Mouse (Mus musculus): ENCODE measurements around the gene Atp2b2. TPM values are rescaled to one million over a fixed set of nuclear protein-coding genes. Genes with fewer than 3 reads are reported as not detected.

Gene Atp2b2
- total RNA-seq, 1 experiment from 2014 or later, result not detected

GRCm38 (mm10) chr6:113881561-113882243, 160.7 kb downstream of the Atp2b2 start:
- ATAC-seq (replicated peaks in 1 of 2; ENCODE audit: insufficient read depth in 1 of 2, low FRiP score in 2 of 2, low TSS enrichment in 1 of 2, low read depth in 1 of 2, poor library complexity in 2 of 2, severe bottlenecking in 2 of 2), result no peak

- no peak for ATAC-seq (replicated peaks in 1 of 2; ENCODE audit: insufficient read depth in 1 of 2, low FRiP score in 2 of 2, low TSS enrichment in 1 of 2, low read depth in 1 of 2, poor library complexity in 2 of 2, severe bottlenecking in 2 of 2)
Observed at GRCm38 (mm10) chr6:113879366-113879765, 163.0 kb downstream of the Atp2b2 start.

GRCm38 (mm10) chr6:113878510-113879128, 163.8 kb downstream of the Atp2b2 start:
- ATAC-seq (replicated peaks in 1 of 2; ENCODE audit: insufficient read depth in 1 of 2, low FRiP score in 2 of 2, low TSS enrichment in 1 of 2, low read depth in 1 of 2, poor library complexity in 2 of 2, severe bottlenecking in 2 of 2), result no peak

GRCm38 (mm10) chr6:113876585-113876984, 165.8 kb downstream of the Atp2b2 start:
- ATAC-seq (replicated peaks in 1 of 2; ENCODE audit: insufficient read depth in 1 of 2, low FRiP score in 2 of 2, low TSS enrichment in 1 of 2, low read depth in 1 of 2, poor library complexity in 2 of 2, severe bottlenecking in 2 of 2), result no peak

- no peak for ATAC-seq (replicated peaks in 1 of 2; ENCODE audit: insufficient read depth in 1 of 2, low FRiP score in 2 of 2, low TSS enrichment in 1 of 2, low read depth in 1 of 2, poor library complexity in 2 of 2, severe bottlenecking in 2 of 2)
Observed at GRCm38 (mm10) chr6:113875201-113875600, 167.2 kb downstream of the Atp2b2 start.

GRCm38 (mm10) chr6:113872654-113873053, 169.8 kb downstream of the Atp2b2 start:
- no peak for ATAC-seq (replicated peaks in 1 of 2; ENCODE audit: insufficient read depth in 1 of 2, low FRiP score in 2 of 2, low TSS enrichment in 1 of 2, low read depth in 1 of 2, poor library complexity in 2 of 2, severe bottlenecking in 2 of 2)

GRCm38 (mm10) chr6:113870775-113871174, 171.6 kb downstream of the Atp2b2 start:
- no peak for ATAC-seq (replicated peaks in 1 of 2; ENCODE audit: insufficient read depth in 1 of 2, low FRiP score in 2 of 2, low TSS enrichment in 1 of 2, low read depth in 1 of 2, poor library complexity in 2 of 2, severe bottlenecking in 2 of 2)

GRCm38 (mm10) chr6:113868552-113868951, 173.9 kb downstream of the Atp2b2 start:
- ATAC-seq (replicated peaks in 1 of 2; ENCODE audit: insufficient read depth in 1 of 2, low FRiP score in 2 of 2, low TSS enrichment in 1 of 2, low read depth in 1 of 2, poor library complexity in 2 of 2, severe bottlenecking in 2 of 2), result no peak

GRCm38 (mm10) chr6:113865699-113866098, 176.7 kb downstream of the Atp2b2 start:
- no peak for ATAC-seq (replicated peaks in 1 of 2; ENCODE audit: insufficient read depth in 1 of 2, low FRiP score in 2 of 2, low TSS enrichment in 1 of 2, low read depth in 1 of 2, poor library complexity in 2 of 2, severe bottlenecking in 2 of 2)

GRCm38 (mm10) chr6:113864812-113865211, 177.6 kb downstream of the Atp2b2 start:
- ATAC-seq (replicated peaks in 1 of 2; ENCODE audit: insufficient read depth in 1 of 2, low FRiP score in 2 of 2, low TSS enrichment in 1 of 2, low read depth in 1 of 2, poor library complexity in 2 of 2, severe bottlenecking in 2 of 2), result no peak

- no peak for ATAC-seq (replicated peaks in 1 of 2; ENCODE audit: insufficient read depth in 1 of 2, low FRiP score in 2 of 2, low TSS enrichment in 1 of 2, low read depth in 1 of 2, poor library complexity in 2 of 2, severe bottlenecking in 2 of 2)
Observed at GRCm38 (mm10) chr6:113862955-113863354, 179.5 kb downstream of the Atp2b2 start.

- ATAC-seq (replicated peaks in 1 of 2; ENCODE audit: insufficient read depth in 1 of 2, low FRiP score in 2 of 2, low TSS enrichment in 1 of 2, low read depth in 1 of 2, poor library complexity in 2 of 2, severe bottlenecking in 2 of 2), result no peak
Observed at GRCm38 (mm10) chr6:113861938-113862337, 180.5 kb downstream of the Atp2b2 start.

GRCm38 (mm10) chr6:113861375-113861770, 181.0 kb downstream of the Atp2b2 start:
- ATAC-seq (replicated peaks in 1 of 2; ENCODE audit: insufficient read depth in 1 of 2, low FRiP score in 2 of 2, low TSS enrichment in 1 of 2, low read depth in 1 of 2, poor library complexity in 2 of 2, severe bottlenecking in 2 of 2), result no peak

- peak; percentile 18 to 36; a peak in 3 of 4 replicates for ATAC-seq (replicated peaks in 1 of 2; ENCODE audit: insufficient read depth in 1 of 2, low FRiP score in 2 of 2, low TSS enrichment in 1 of 2, low read depth in 1 of 2, poor library complexity in 2 of 2, severe bottlenecking in 2 of 2)
Observed at GRCm38 (mm10) chr6:113860735-113861374, 181.6 kb downstream of the Atp2b2 start.

- no peak for ATAC-seq (replicated peaks in 1 of 2; ENCODE audit: insufficient read depth in 1 of 2, low FRiP score in 2 of 2, low TSS enrichment in 1 of 2, low read depth in 1 of 2, poor library complexity in 2 of 2, severe bottlenecking in 2 of 2)
Observed at GRCm38 (mm10) chr6:113860023-113860734, 182.2 kb downstream of the Atp2b2 start.

GRCm38 (mm10) chr6:113858317-113858716, 184.1 kb downstream of the Atp2b2 start:
- no peak for ATAC-seq (replicated peaks in 1 of 2; ENCODE audit: insufficient read depth in 1 of 2, low FRiP score in 2 of 2, low TSS enrichment in 1 of 2, low read depth in 1 of 2, poor library complexity in 2 of 2, severe bottlenecking in 2 of 2)

GRCm38 (mm10) chr6:113857310-113857873, 185.0 kb downstream of the Atp2b2 start:
- no peak for ATAC-seq (replicated peaks in 1 of 2; ENCODE audit: insufficient read depth in 1 of 2, low FRiP score in 2 of 2, low TSS enrichment in 1 of 2, low read depth in 1 of 2, poor library complexity in 2 of 2, severe bottlenecking in 2 of 2)

GRCm38 (mm10) chr6:113856790-113857189, 185.6 kb downstream of the Atp2b2 start:
- no peak for ATAC-seq (replicated peaks in 1 of 2; ENCODE audit: insufficient read depth in 1 of 2, low FRiP score in 2 of 2, low TSS enrichment in 1 of 2, low read depth in 1 of 2, poor library complexity in 2 of 2, severe bottlenecking in 2 of 2)
